Mouse (Mus musculus): ENCODE data around the gene Odf3l1. TPM values are rescaled to one million over a fixed set of nuclear protein-coding genes. Genes with fewer than 3 reads are reported as not detected.
"Not testable (repeated sequence)": the region's sequence is repeated elsewhere in the genome, so short reads cannot be mapped to it uniquely, and the experiment has no call there.

Odf3l1 gene
- polyA plus RNA-seq (2012; rRNA removed) = 0.21 and 0.33 TPM in 2 replicates

- no peak within 1 kb of the TSS for H3K27ac ChIP-seq (ENCODE audit: insufficient read depth, low read length)
- TF ChIP-seq POLR2A (IDR thresholded peaks at IDR 0.05; ENCODE audit: borderline replicate concordance, insufficient read depth, low read length) = no peak
- no peak within 1 kb of the TSS for H3K4me3 ChIP-seq (replicated peaks; ENCODE audit: insufficient read depth, low read depth, low read length)
- no peaks in the 10 kb centered on the region for H3K4me1 ChIP-seq (ENCODE audit: control insufficient read depth, insufficient read depth, low read length)
- no peak for DNase-seq
- H3K27me3 ChIP-seq (ENCODE audit: control insufficient read depth, insufficient read depth, low read length) = no peaks in the 10 kb centered on the region
- 46% methylated on average over 3 of the region's 3 CpGs for WGBS
Measured at GRCm38 (mm10) chr9:56864216-56864729, at the start of gene Odf3l1. Gene Odf3l1, minus strand, starts transcription at chr9:56864679.

DNA sequence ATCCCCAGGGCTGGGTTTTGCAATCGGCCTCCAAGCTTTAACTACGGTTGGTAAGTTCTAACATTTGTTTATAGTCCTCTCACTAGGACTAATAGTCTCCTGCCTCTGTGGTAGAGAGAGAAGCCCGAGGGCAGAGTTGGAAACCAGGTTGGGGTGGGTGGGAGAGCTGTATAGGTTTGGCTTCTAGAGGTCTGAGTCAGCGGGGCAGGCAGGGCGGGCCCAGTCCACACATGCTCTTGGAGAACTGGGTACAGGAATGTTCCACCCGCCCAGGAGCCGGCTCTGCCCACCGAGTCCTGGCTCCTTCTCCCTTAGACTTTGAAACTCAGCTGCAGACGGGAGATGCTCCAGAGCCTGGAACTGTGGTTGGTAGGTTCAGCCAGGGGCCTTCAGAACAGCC lies 49.5 kb upstream of the Odf3l1 start:
- DNase-seq = no peak
- WGBS = 87% methylated on average over 9 of the region's 9 CpGs
- Histone ChIP-seq H3K27ac (ENCODE audit: insufficient read depth, low read length) (no peak overlapping the region), H3K4me3 (replicated peaks; ENCODE audit: insufficient read depth, low read depth, low read length) (no peak overlapping the region), H3K4me1 (ENCODE audit: control insufficient read depth, insufficient read depth, low read length) (no peaks in the 10 kb centered on the region), H3K27me3 (ENCODE audit: control insufficient read depth, insufficient read depth, low read length) (no peaks in the 10 kb centered on the region; the same call in 1 of the 2 replicates)
- no peak for TF ChIP-seq CTCF (IDR thresholded peaks at IDR 0.05; ENCODE audit: borderline replicate concordance, insufficient read depth, low read depth, low read length)
- no peak for TF ChIP-seq POLR2A (IDR thresholded peaks at IDR 0.05; ENCODE audit: borderline replicate concordance, insufficient read depth, low read length)

- Histone ChIP-seq H3K4me1 (ENCODE audit: control insufficient read depth, insufficient read depth, low read length) (no peaks in the 10 kb centered on the region), H3K27me3 (ENCODE audit: control insufficient read depth, insufficient read depth, low read length) (no peaks in the 10 kb centered on the region; the same call in 1 of the 2 replicates), H3K4me3 (replicated peaks; ENCODE audit: insufficient read depth, low read depth, low read length) (no peak overlapping the region), H3K27ac (ENCODE audit: insufficient read depth, low read length) (no peak overlapping the region)
- 83% methylated on average over 1 of the region's 1 CpGs for WGBS
- DNase-seq = no peak
- no peak for TF ChIP-seq CTCF (IDR thresholded peaks at IDR 0.05; ENCODE audit: borderline replicate concordance, insufficient read depth, low read depth, low read length)
- no peak for TF ChIP-seq POLR2A (IDR thresholded peaks at IDR 0.05; ENCODE audit: borderline replicate concordance, insufficient read depth, low read length)
Measured at GRCm38 (mm10) chr9:56911017-56911416, 46.5 kb upstream of the Odf3l1 start.

- not testable (repeated sequence) for H3K27me3 ChIP-seq (ENCODE audit: control insufficient read depth, insufficient read depth, low read length); H3K4me1 ChIP-seq (ENCODE audit: control insufficient read depth, insufficient read depth, low read length); H3K4me3 ChIP-seq (replicated peaks; ENCODE audit: insufficient read depth, low read depth, low read length); DNase-seq; H3K27ac ChIP-seq (ENCODE audit: insufficient read depth, low read length)
- 64% methylated on average over 4 of the region's 4 CpGs for WGBS
Measured at GRCm38 (mm10) chr9:56909991-56910390, 45.5 kb upstream of the Odf3l1 start.

DNA sequence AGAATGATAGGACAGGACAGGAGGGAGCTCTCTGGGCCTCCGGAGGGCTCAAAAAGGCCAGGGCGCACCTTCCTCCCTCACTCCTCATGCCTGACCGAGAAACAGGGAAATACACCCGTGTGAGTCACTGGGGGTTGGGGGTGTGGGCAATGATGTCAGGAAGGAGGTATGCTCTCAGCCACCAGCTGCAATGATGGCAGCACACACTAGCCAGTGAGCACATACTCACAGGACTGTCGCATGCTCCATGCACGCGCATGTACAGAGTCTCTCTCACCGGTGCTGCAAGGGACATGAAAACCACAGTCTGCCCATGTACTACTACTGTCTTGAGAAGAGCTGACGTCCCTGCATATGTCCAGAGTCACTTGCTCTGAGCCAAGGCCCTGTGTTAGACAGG lies 43.1 kb upstream of the Odf3l1 start:
- H3K4me3 ChIP-seq (replicated peaks; ENCODE audit: insufficient read depth, low read depth, low read length) = no peak overlapping the region
- TF ChIP-seq CTCF (IDR thresholded peaks at IDR 0.05; ENCODE audit: borderline replicate concordance, insufficient read depth, low read depth, low read length) (no peak), POLR2A (IDR thresholded peaks at IDR 0.05; ENCODE audit: borderline replicate concordance, insufficient read depth, low read length) (no peak)
- DNase-seq = no peak
- H3K27me3 ChIP-seq (ENCODE audit: control insufficient read depth, insufficient read depth, low read length) = no peaks in the 10 kb centered on the region
- WGBS = 79% methylated on average over 9 of the region's 9 CpGs
- H3K27ac ChIP-seq (ENCODE audit: insufficient read depth, low read length) = no peak overlapping the region
- H3K4me1 ChIP-seq (ENCODE audit: control insufficient read depth, insufficient read depth, low read length) = no peaks in the 10 kb centered on the region

DNA sequence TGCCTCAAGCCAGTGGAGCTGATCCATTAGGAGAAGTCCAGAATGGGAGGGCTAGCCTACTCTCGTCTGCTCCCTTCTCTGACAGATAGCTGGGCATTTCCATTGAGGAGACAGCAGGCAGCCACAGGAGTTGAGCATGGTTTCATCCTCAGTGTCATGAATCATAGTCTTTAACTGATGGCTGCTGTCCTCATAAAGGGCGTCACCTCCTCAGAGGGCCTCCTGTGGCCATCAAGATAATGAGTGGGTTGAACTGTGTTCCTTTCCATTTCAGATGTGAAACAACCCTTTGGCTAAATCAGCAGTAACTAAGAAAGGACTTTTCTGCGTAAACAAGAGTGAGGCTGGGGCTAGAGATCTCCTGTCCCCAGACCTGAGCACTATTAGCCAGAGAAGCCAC lies 39.2 kb upstream of the Odf3l1 start:
- Histone ChIP-seq H3K4me1 (ENCODE audit: control insufficient read depth, insufficient read depth, low read length) (no peaks in the 10 kb centered on the region), H3K27ac (ENCODE audit: insufficient read depth, low read length) (no peak overlapping the region), H3K4me3 (replicated peaks; ENCODE audit: insufficient read depth, low read depth, low read length) (no peak overlapping the region), H3K27me3 (ENCODE audit: control insufficient read depth, insufficient read depth, low read length) (no peaks in the 10 kb centered on the region)
- WGBS = 88% methylated on average over 3 of the region's 3 CpGs
- no peak for DNase-seq
- no peak for TF ChIP-seq CTCF (IDR thresholded peaks at IDR 0.05; ENCODE audit: borderline replicate concordance, insufficient read depth, low read depth, low read length)
- no peak for TF ChIP-seq POLR2A (IDR thresholded peaks at IDR 0.05; ENCODE audit: borderline replicate concordance, insufficient read depth, low read length)

GRCm38 (mm10) chr9:56901187-56901586 lies 36.7 kb upstream of the Odf3l1 start:
- peak overlapping the region; percentile 72; the same call in 1 of the 2 replicates for H3K27ac ChIP-seq (ENCODE audit: insufficient read depth, low read length)
- H3K27me3 ChIP-seq (ENCODE audit: control insufficient read depth, insufficient read depth, low read length) = no peaks in the 10 kb centered on the region
- peaks cover 4% of the 10 kb centered on the region; the same call in 1 of the 2 replicates for H3K4me1 ChIP-seq (ENCODE audit: control insufficient read depth, insufficient read depth, low read length)
- no peak overlapping the region for H3K4me3 ChIP-seq (replicated peaks; ENCODE audit: insufficient read depth, low read depth, low read length)
- peak in 1 of 2 experiments; percentile 30 for DNase-seq
- 66% methylated on average over 8 of the region's 8 CpGs for WGBS
- TF ChIP-seq CTCF (IDR thresholded peaks at IDR 0.05; ENCODE audit: borderline replicate concordance, insufficient read depth, low read depth, low read length) = no peak
- no peak for TF ChIP-seq POLR2A (IDR thresholded peaks at IDR 0.05; ENCODE audit: borderline replicate concordance, insufficient read depth, low read length)

DNA sequence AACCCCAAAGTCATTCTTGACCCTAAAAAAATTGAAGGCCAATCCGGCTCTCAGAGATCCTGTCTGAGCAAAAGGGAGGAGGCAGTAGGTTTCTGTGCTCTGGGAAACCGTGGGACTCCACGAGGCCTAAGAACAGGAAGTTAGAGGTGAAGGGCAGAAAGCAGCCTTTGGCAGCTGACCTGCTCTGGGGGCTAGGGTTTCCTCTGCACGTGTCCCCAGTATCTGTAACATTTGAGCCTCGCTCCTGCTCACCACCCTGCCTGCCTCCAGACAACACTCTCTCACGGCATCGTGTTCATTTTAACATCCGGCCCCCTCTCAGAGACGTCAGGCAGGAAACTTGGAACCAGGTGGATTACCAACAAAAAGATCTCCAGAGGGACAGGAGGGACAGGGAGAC lies 36.1 kb upstream of the Odf3l1 start:
- WGBS = 68% methylated on average over 9 of the region's 9 CpGs

More for the DNA sequence above, 36.1 kb upstream of the Odf3l1 start:
- H3K4me3 ChIP-seq (replicated peaks; ENCODE audit: insufficient read depth, low read depth, low read length) = no peak overlapping the region
- H3K27ac ChIP-seq (ENCODE audit: insufficient read depth, low read length) = peak overlapping the region; percentile 40; the same call in 1 of the 2 replicates
- no peaks in the 10 kb centered on the region for H3K27me3 ChIP-seq (ENCODE audit: control insufficient read depth, insufficient read depth, low read length)
- DNase-seq = no peak
- H3K4me1 ChIP-seq (ENCODE audit: control insufficient read depth, insufficient read depth, low read length) = peaks cover 4% of the 10 kb centered on the region; the same call in 1 of the 2 replicates
- TF ChIP-seq POLR2A (IDR thresholded peaks at IDR 0.05; ENCODE audit: borderline replicate concordance, insufficient read depth, low read length) = no peak
- TF ChIP-seq CTCF (IDR thresholded peaks at IDR 0.05; ENCODE audit: borderline replicate concordance, insufficient read depth, low read depth, low read length) = no peak
